Mouse (Mus musculus) olfactory bulb, adult 2 months (tissue): ENCODE results near the gene Maml1.

Experiments
- CTCF ChIP-seq: fragments of 200-500 bp; IDR thresholded peaks from 2 replicates; pipeline ENCODE4 v1.5.1; 2012; ENCODE audit warnings: low read depth, mild to moderate bottlenecking, low read length, moderate library complexity; ENCODE audit not compliant: insufficient read depth
- POLR2A ChIP-seq: fragments of 200-500 bp; IDR thresholded peaks from 2 replicates; pipeline ENCODE4 v1.6.1; 2012; ENCODE audit warnings: mild to moderate bottlenecking, low read depth, low read length, moderate library complexity; ENCODE audit not compliant: insufficient read depth

GRCm38 (mm10) chr11:50266997-50267396 is 25.1 kb downstream of the Maml1 start:
- TF ChIP-seq POLR2A = no peak
- TF ChIP-seq CTCF = no peak
